Mouse (Mus musculus): Measurements from ENCODE around the gene Gm5767. TPM values are rescaled to one million over a fixed set of nuclear protein-coding genes. Genes with fewer than 3 reads are reported as not detected.

The Gm5767 gene
- total RNA-seq, 1 experiment: not detected

- no peak for DNase-seq (ENCODE audit: low read depth, low spot score)
- H3K9me3 ChIP-seq (ENCODE audit: control insufficient read depth, insufficient read depth, low read depth, low read length): no peaks in the 10 kb centered on the region
- H3K27ac ChIP-seq (ENCODE audit: insufficient read depth, low read depth, low read length, poor library complexity, severe bottlenecking): no peak overlapping the region
- no peak overlapping the region for H3K4me3 ChIP-seq (ENCODE audit: insufficient read depth in 1 of 2, low read depth in 1 of 2, low read length in 2 of 2, poor library complexity in 1 of 2, severe bottlenecking in 1 of 2)
- H3K9ac ChIP-seq (ENCODE audit: insufficient read depth, low read depth, low read length, poor library complexity, severe bottlenecking): no peak overlapping the region
- peaks cover 6 to 55% of the 10 kb centered on the region in 2 experiments for H3K4me1 ChIP-seq (ENCODE audit: control insufficient read depth in 2 of 2, insufficient read depth in 2 of 2, low read length in 2 of 2, poor library complexity in 1 of 2)
- in situ Hi-C loops (cut with MboI; ENCODE audit: low sequenced_read_pairs in 2 of 2, unreplicated experiment in 2 of 2): no loop called here
- TF ChIP-seq CHD2 (IDR thresholded peaks at IDR 0.05; ENCODE audit: low read depth, low read length): no peak
- TF ChIP-seq ZNF384 (IDR thresholded peaks at IDR 0.05; ENCODE audit: low read depth, low read length): no peak
- no peak for TF ChIP-seq MAFK (IDR thresholded peaks at IDR 0.05; ENCODE audit: insufficient read depth, low read depth, low read length)
- TF ChIP-seq HCFC1 (IDR thresholded peaks at IDR 0.05; ENCODE audit: borderline replicate concordance, insufficient read depth, low read length): no peak
- TF ChIP-seq ZC3H11A (IDR thresholded peaks at IDR 0.05; ENCODE audit: borderline replicate concordance, low read depth, low read length): no peak
- peaks cover 29% of the 10 kb centered on the region for H3K36me3 ChIP-seq (ENCODE audit: control insufficient read depth, insufficient read depth, low read length, poor library complexity, severe bottlenecking)
Measured at GRCm38 (mm10) chr16:8665367-8665766, 15.2 kb upstream of the Gm5767 start.

- H3K4me3 ChIP-seq (ENCODE audit: insufficient read depth in 1 of 2, low read depth in 1 of 2, low read length in 2 of 2, poor library complexity in 1 of 2, severe bottlenecking in 1 of 2): no peak overlapping the region
- TF ChIP-seq ZC3H11A (IDR thresholded peaks at IDR 0.05; ENCODE audit: borderline replicate concordance, low read depth, low read length) (no peak), HCFC1 (IDR thresholded peaks at IDR 0.05; ENCODE audit: borderline replicate concordance, insufficient read depth, low read length) (no peak), ZNF384 (IDR thresholded peaks at IDR 0.05; ENCODE audit: low read depth, low read length) (no peak), CHD2 (IDR thresholded peaks at IDR 0.05; ENCODE audit: low read depth, low read length) (no peak), MAFK (IDR thresholded peaks at IDR 0.05; ENCODE audit: insufficient read depth, low read depth, low read length) (no peak)
- H3K27ac ChIP-seq (ENCODE audit: insufficient read depth, low read depth, low read length, poor library complexity, severe bottlenecking): no peak overlapping the region
- H3K9ac ChIP-seq (ENCODE audit: insufficient read depth, low read depth, low read length, poor library complexity, severe bottlenecking): no peak overlapping the region
- in situ Hi-C loops (cut with MboI; ENCODE audit: low sequenced_read_pairs in 2 of 2, unreplicated experiment in 2 of 2): no loop called here
- H3K4me1 ChIP-seq (ENCODE audit: control insufficient read depth in 2 of 2, insufficient read depth in 2 of 2, low read length in 2 of 2, poor library complexity in 1 of 2): peaks cover 7 to 53% of the 10 kb centered on the region in 2 experiments
- H3K36me3 ChIP-seq (ENCODE audit: control insufficient read depth, insufficient read depth, low read length, poor library complexity, severe bottlenecking): peaks cover 23% of the 10 kb centered on the region
- no peaks in the 10 kb centered on the region for H3K9me3 ChIP-seq (ENCODE audit: control insufficient read depth, insufficient read depth, low read depth, low read length)
- no peak for DNase-seq (ENCODE audit: low read depth, low spot score)
Measured at GRCm38 (mm10) chr16:8666452-8666851, 14.1 kb upstream of the Gm5767 start.

GRCm38 (mm10) chr16:8667261-8667660 lies 13.3 kb upstream of the Gm5767 start:
- peaks cover 7 to 47% of the 10 kb centered on the region in 2 experiments for H3K4me1 ChIP-seq (ENCODE audit: control insufficient read depth in 2 of 2, insufficient read depth in 2 of 2, low read length in 2 of 2, poor library complexity in 1 of 2)
- H3K4me3 ChIP-seq (ENCODE audit: insufficient read depth in 1 of 2, low read depth in 1 of 2, low read length in 2 of 2, poor library complexity in 1 of 2, severe bottlenecking in 1 of 2): no peak overlapping the region
- in situ Hi-C loops (cut with MboI; ENCODE audit: low sequenced_read_pairs in 2 of 2, unreplicated experiment in 2 of 2): no loop called here
- no peak overlapping the region for H3K9ac ChIP-seq (ENCODE audit: insufficient read depth, low read depth, low read length, poor library complexity, severe bottlenecking)
- no peak for TF ChIP-seq ZC3H11A (IDR thresholded peaks at IDR 0.05; ENCODE audit: borderline replicate concordance, low read depth, low read length)
- no peak for TF ChIP-seq HCFC1 (IDR thresholded peaks at IDR 0.05; ENCODE audit: borderline replicate concordance, insufficient read depth, low read length)
- TF ChIP-seq MAFK (IDR thresholded peaks at IDR 0.05; ENCODE audit: insufficient read depth, low read depth, low read length): no peak
- TF ChIP-seq ZNF384 (IDR thresholded peaks at IDR 0.05; ENCODE audit: low read depth, low read length): no peak
- no peak for TF ChIP-seq CHD2 (IDR thresholded peaks at IDR 0.05; ENCODE audit: low read depth, low read length)
- H3K27ac ChIP-seq (ENCODE audit: insufficient read depth, low read depth, low read length, poor library complexity, severe bottlenecking): no peak overlapping the region
- H3K9me3 ChIP-seq (ENCODE audit: control insufficient read depth, insufficient read depth, low read depth, low read length): no peaks in the 10 kb centered on the region
- peaks cover 15% of the 10 kb centered on the region for H3K36me3 ChIP-seq (ENCODE audit: control insufficient read depth, insufficient read depth, low read length, poor library complexity, severe bottlenecking)
- DNase-seq (ENCODE audit: low read depth, low spot score): no peak

- no peak overlapping the region for H3K4me3 ChIP-seq (ENCODE audit: insufficient read depth in 1 of 2, low read depth in 1 of 2, low read length in 2 of 2, poor library complexity in 1 of 2, severe bottlenecking in 1 of 2)
- H3K9me3 ChIP-seq (ENCODE audit: control insufficient read depth, insufficient read depth, low read depth, low read length): no peaks in the 10 kb centered on the region
- TF ChIP-seq HCFC1 (IDR thresholded peaks at IDR 0.05; ENCODE audit: borderline replicate concordance, insufficient read depth, low read length) (no peak), CHD2 (IDR thresholded peaks at IDR 0.05; ENCODE audit: low read depth, low read length) (no peak), ZC3H11A (IDR thresholded peaks at IDR 0.05; ENCODE audit: borderline replicate concordance, low read depth, low read length) (no peak), MAFK (IDR thresholded peaks at IDR 0.05; ENCODE audit: insufficient read depth, low read depth, low read length) (no peak), ZNF384 (IDR thresholded peaks at IDR 0.05; ENCODE audit: low read depth, low read length) (no peak)
- in situ Hi-C loops (cut with MboI; ENCODE audit: low sequenced_read_pairs in 2 of 2, unreplicated experiment in 2 of 2): no loop called here
- no peak overlapping the region for H3K9ac ChIP-seq (ENCODE audit: insufficient read depth, low read depth, low read length, poor library complexity, severe bottlenecking)
- no peak for DNase-seq (ENCODE audit: low read depth, low spot score)
- H3K27ac ChIP-seq (ENCODE audit: insufficient read depth, low read depth, low read length, poor library complexity, severe bottlenecking): no peak overlapping the region
- H3K36me3 ChIP-seq (ENCODE audit: control insufficient read depth, insufficient read depth, low read length, poor library complexity, severe bottlenecking): peaks cover 15% of the 10 kb centered on the region
- H3K4me1 ChIP-seq (ENCODE audit: control insufficient read depth in 2 of 2, insufficient read depth in 2 of 2, low read length in 2 of 2, poor library complexity in 1 of 2): peaks cover 7 to 47% of the 10 kb centered on the region in 2 experiments
Measured at GRCm38 (mm10) chr16:8667814-8668213, 12.8 kb upstream of the Gm5767 start.

- Histone ChIP-seq H3K27ac (ENCODE audit: insufficient read depth, low read depth, low read length, poor library complexity, severe bottlenecking) (no peak overlapping the region), H3K9me3 (ENCODE audit: control insufficient read depth, insufficient read depth, low read depth, low read length) (no peaks in the 10 kb centered on the region), H3K4me3 (ENCODE audit: insufficient read depth in 1 of 2, low read depth in 1 of 2, low read length in 2 of 2, poor library complexity in 1 of 2, severe bottlenecking in 1 of 2) (no peak overlapping the region), H3K36me3 (ENCODE audit: control insufficient read depth, insufficient read depth, low read length, poor library complexity, severe bottlenecking) (peaks cover 9% of the 10 kb centered on the region), H3K9ac (ENCODE audit: insufficient read depth, low read depth, low read length, poor library complexity, severe bottlenecking) (no peak overlapping the region), H3K4me1 (ENCODE audit: control insufficient read depth in 2 of 2, insufficient read depth in 2 of 2, low read length in 2 of 2, poor library complexity in 1 of 2) (peaks cover 7 to 45% of the 10 kb centered on the region in 2 experiments)
- no peak for TF ChIP-seq ZC3H11A (IDR thresholded peaks at IDR 0.05; ENCODE audit: borderline replicate concordance, low read depth, low read length)
- TF ChIP-seq MAFK (IDR thresholded peaks at IDR 0.05; ENCODE audit: insufficient read depth, low read depth, low read length): no peak
- TF ChIP-seq HCFC1 (IDR thresholded peaks at IDR 0.05; ENCODE audit: borderline replicate concordance, insufficient read depth, low read length): no peak
- TF ChIP-seq ZNF384 (IDR thresholded peaks at IDR 0.05; ENCODE audit: low read depth, low read length): no peak
- no peak for TF ChIP-seq CHD2 (IDR thresholded peaks at IDR 0.05; ENCODE audit: low read depth, low read length)
- in situ Hi-C loops (cut with MboI; ENCODE audit: low sequenced_read_pairs in 2 of 2, unreplicated experiment in 2 of 2): no loop called here
- DNase-seq (ENCODE audit: low read depth, low spot score): no peak
Measured at GRCm38 (mm10) chr16:8668386-8668785, 12.2 kb upstream of the Gm5767 start.
